Mouse (Mus musculus) CD4-positive, CD25-positive, alpha-beta regulatory T cell, adult 2 months (primary cell): ENCODE measurements at regions not wholly inside any gene's neighbourhood (a gene's known extent, or its start where the extent isn't known, plus 50 kb on each side); places are given as distances from the start of the nearest gene placed in this dataset.

Source experiments
- DNase-seq: peaks from one replicate; pipeline ENCODE4 v3.0.0-alpha.2; 2012; ENCODE audit warnings: low read depth, low spot score

DNA sequence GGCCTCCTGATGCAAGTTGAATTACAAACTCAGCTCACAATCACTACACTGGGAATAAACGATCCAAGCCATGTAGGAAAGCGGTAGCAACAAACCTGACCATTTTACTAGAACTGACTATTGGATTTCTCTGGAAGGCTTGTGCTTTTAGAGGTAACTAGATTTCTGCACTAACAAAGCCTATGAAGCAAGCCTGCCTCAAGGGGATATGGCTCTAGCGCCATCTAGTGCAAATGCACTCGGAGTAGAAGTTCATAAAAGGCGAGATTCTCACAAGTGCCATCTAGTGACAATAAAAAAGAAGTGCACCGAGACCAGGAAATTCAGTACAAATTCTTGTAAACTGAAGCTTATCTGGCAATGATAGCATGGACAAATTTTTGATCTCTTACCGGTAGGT lies 364.9 kb upstream of the Fmr1 start:
- peak; percentile 15 for DNase-seq
